Mouse (Mus musculus): ENCODE results near the gene Best1.

DNA sequence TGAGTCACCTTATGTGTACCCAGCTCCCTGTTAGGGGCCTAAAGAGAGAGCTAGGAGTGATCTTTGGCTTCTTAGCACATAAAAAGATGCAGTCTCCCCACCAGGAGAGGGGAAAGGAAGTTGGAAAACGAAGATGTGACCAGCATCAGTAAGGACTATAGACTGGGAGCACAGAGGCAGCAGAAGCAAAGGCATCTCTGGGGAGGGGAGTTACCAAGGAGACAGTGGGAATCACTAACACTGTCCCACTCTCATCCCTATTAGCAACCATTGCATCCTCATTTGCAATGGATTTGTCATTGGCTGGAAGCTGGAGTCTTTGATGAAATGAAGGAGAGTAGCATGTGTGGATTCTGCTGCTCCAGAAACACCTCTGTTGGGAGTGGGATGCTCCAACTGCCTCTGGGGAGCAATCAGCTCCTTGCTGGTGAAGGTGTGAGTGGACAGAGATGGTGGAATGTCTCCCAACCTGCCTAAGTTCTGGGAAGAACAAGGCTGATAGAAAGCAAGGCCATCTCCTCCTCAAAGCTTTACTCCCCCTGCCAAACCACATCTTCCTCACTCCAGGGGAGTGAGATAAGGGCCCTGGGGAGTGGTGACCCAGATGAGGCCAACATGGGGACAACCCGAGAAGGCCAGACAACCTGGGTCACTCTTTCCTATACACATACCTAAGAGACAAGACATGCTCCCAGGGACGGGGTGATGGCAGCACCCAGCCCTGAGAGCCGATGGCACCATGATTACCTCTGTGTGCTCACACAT is 44.6 kb downstream of the Best1 start:
- TF ChIP-seq CTCF (IDR thresholded peaks at IDR 0.05; ENCODE audit: low read depth) (no peak), EP300 (IDR thresholded peaks at IDR 0.05; ENCODE audit: low read depth) (no peak)

All from heart, postnatal 0 days (tissue).